In genomic region chr15:98168622-98169004, GRCm38 (mm10) we compare ENCODE assay signal across 11 mouse cellular contexts. TPM values are rescaled to one million over a fixed set of nuclear protein-coding genes. Genes with fewer than 3 reads are reported as not detected.
DNase-seq lines count a peak whose midpoint lies in the region; ATAC-seq lines count a peak whose summit lies in the region.
"Had no signal": no experiment of that assay in that cellular context is flagged by ENCODE, and none has a peak within 500 bp of the region (broad histone marks: within the 10 kb centered on the region; RNA-seq: fewer than 3 reads in every experiment).

No protein-coding gene starts in this region.

- peak overlapping the region; percentile 53 for H3K4me3 ChIP-seq in heart, embryonic 16.5 days (ENCODE audit: low read length)
- H3K4me3 ChIP-seq in forebrain, embryonic 16.5 days (replicated peaks; ENCODE audit: low read length) = peak overlapping the region; percentile 73
- peak overlapping the region; percentile 64 for H3K4me3 ChIP-seq in midbrain, embryonic 13.5 days (replicated peaks)
- H3K4me3 ChIP-seq: liver, embryonic 15.5 days had no signal

- WGBS in heart, embryonic 16.5 days = 12% methylated on average over 19 of the region's 19 CpGs
- WGBS in forebrain, embryonic 16.5 days = 10% methylated on average over 19 of the region's 19 CpGs
- 3% methylated on average over 19 of the region's 19 CpGs for WGBS in midbrain, embryonic 13.5 days

- no peak overlapping the region for H3K9ac ChIP-seq in heart, embryonic 16.5 days (ENCODE audit: low read length)
- peak overlapping the region; percentile 82 for H3K9ac ChIP-seq in forebrain, embryonic 16.5 days (replicated peaks; ENCODE audit: low read depth, low read length)
- H3K9ac ChIP-seq in midbrain, embryonic 13.5 days (replicated peaks) = peak overlapping the region; percentile 77
- H3K9ac ChIP-seq: liver, embryonic 15.5 days had no signal

- peaks cover 52% of the 10 kb centered on the region for H3K27me3 ChIP-seq in heart, embryonic 16.5 days (ENCODE audit: control insufficient read depth, insufficient read depth, low read length)
- H3K27me3 ChIP-seq in forebrain, embryonic 16.5 days (replicated peaks; ENCODE audit: control insufficient read depth, insufficient read depth, low read length) = peaks cover 5% of the 10 kb centered on the region
- peaks cover 32% of the 10 kb centered on the region for H3K27me3 ChIP-seq in midbrain, embryonic 13.5 days

- ATAC-seq in heart, embryonic 16.5 days (replicated peaks; ENCODE audit: extremely low read depth, insufficient read depth, low FRiP score) = no peak
- ATAC-seq in forebrain, embryonic 16.5 days = no peak
- ATAC-seq in midbrain, embryonic 13.5 days = no peak

- peak overlapping the region; percentile 69 for H3K4me2 ChIP-seq in heart, embryonic 16.5 days (ENCODE audit: low read depth, low read length)
- H3K4me2 ChIP-seq in forebrain, embryonic 16.5 days (ENCODE audit: low read length) = peak overlapping the region; percentile 82
- H3K4me2 ChIP-seq in midbrain, embryonic 13.5 days (replicated peaks) = peak overlapping the region; percentile 84
- H3K4me2 ChIP-seq: liver, embryonic 15.5 days had no signal

- no peaks in the 10 kb centered on the region for H3K9me3 ChIP-seq in heart, embryonic 16.5 days (replicated peaks; ENCODE audit: control insufficient read depth, low read length)
- H3K9me3 ChIP-seq in forebrain, embryonic 16.5 days (ENCODE audit: control insufficient read depth, low read length) = no peaks in the 10 kb centered on the region
- no peaks in the 10 kb centered on the region for H3K9me3 ChIP-seq in midbrain, embryonic 13.5 days
- H3K9me3 ChIP-seq: liver, embryonic 15.5 days had no signal

- no peak for DNase-seq in heart, postnatal 4 days
- DNase-seq in ZHBTc4 (ENCODE audit: low read depth, low spot score) = peak; percentile 12
- no peak for DNase-seq in embryo, embryonic 9.5 days (ENCODE audit: extremely low spot score)
- DNase-seq in ovary, adult 18-20 months (ENCODE audit: low spot score) = no peak
- no peak for DNase-seq in thymus, postnatal 25 days
- DNase-seq: kidney, adult 2 months had no signal

- H3K27ac ChIP-seq in heart, embryonic 16.5 days (ENCODE audit: low read length) = no peak overlapping the region
- no peak overlapping the region for H3K27ac ChIP-seq in forebrain, embryonic 16.5 days (ENCODE audit: low read length)
- H3K27ac ChIP-seq in midbrain, embryonic 13.5 days = no peak overlapping the region; the same call in 1 of the 2 replicates
- H3K27ac ChIP-seq: liver, embryonic 15.5 days had no signal

- peaks cover 11% of the 10 kb centered on the region; the same call in 1 of the 2 replicates for H3K4me1 ChIP-seq in heart, embryonic 16.5 days (ENCODE audit: control insufficient read depth, insufficient read depth, low read length)
- H3K4me1 ChIP-seq in forebrain, embryonic 16.5 days (replicated peaks; ENCODE audit: control insufficient read depth, insufficient read depth, low read length) = peaks cover 24% of the 10 kb centered on the region
- H3K4me1 ChIP-seq in midbrain, embryonic 13.5 days (replicated peaks) = peaks cover 58% of the 10 kb centered on the region

- no peaks in the 10 kb centered on the region for H3K36me3 ChIP-seq in heart, embryonic 16.5 days (ENCODE audit: control insufficient read depth, insufficient read depth)
- no peaks in the 10 kb centered on the region for H3K36me3 ChIP-seq in forebrain, embryonic 16.5 days (ENCODE audit: control insufficient read depth, insufficient read depth)
- H3K36me3 ChIP-seq in midbrain, embryonic 13.5 days = no peaks in the 10 kb centered on the region
- H3K36me3 ChIP-seq: liver, embryonic 15.5 days had no signal

RNA-seq across cellular contexts. Expression of gene Ccdc184, which starts 1.7 kb away (rescaled TPM):
- polyA plus RNA-seq in heart, embryonic 16.5 days (2015; fragmentation: Nextera tagmentation; extraction: Ambion mirVana) = 1.2 and 1.7 TPM in 2 replicates
- under 1 TPM; 0.74 to 0.92 TPM for total RNA-seq in heart, postnatal 4 days (2021)
- polyA plus RNA-seq in forebrain, embryonic 16.5 days (2015; fragmentation: Nextera tagmentation; extraction: Ambion mirVana) = 29.7 and 50.4 TPM in 2 replicates
- 55.4 and 60.4 TPM in 2 replicates for polyA plus RNA-seq in midbrain, embryonic 13.5 days (2015; fragmentation: Nextera tagmentation; extraction: Ambion mirVana)

RNA-seq across cellular contexts. Expression of gene Asb8, which starts 3.2 kb away (rescaled TPM):
- polyA plus RNA-seq in heart, embryonic 16.5 days (2015; fragmentation: Nextera tagmentation; extraction: Ambion mirVana) = 91.2 and 91.7 TPM in 2 replicates
- total RNA-seq in heart, postnatal 4 days (2021) = 100 to 1,000 TPM in 1 of 2 experiments, 10 to 100 TPM in 1; 97.9 to 103 TPM
- 48.5 and 51.1 TPM in 2 replicates for polyA plus RNA-seq in forebrain, embryonic 16.5 days (2015; fragmentation: Nextera tagmentation; extraction: Ambion mirVana)
- 54.4 and 54.9 TPM in 2 replicates for polyA plus RNA-seq in midbrain, embryonic 13.5 days (2015; fragmentation: Nextera tagmentation; extraction: Ambion mirVana)

RNA-seq across cellular contexts. Expression of gene Olfr288, which starts 26.7 kb away (rescaled TPM):
- not detected in 2 replicates for polyA plus RNA-seq in heart, embryonic 16.5 days (2015; fragmentation: Nextera tagmentation; extraction: Ambion mirVana)
- total RNA-seq in heart, postnatal 4 days (2021) = not detected
- not detected in 2 replicates for polyA plus RNA-seq in forebrain, embryonic 16.5 days (2015; fragmentation: Nextera tagmentation; extraction: Ambion mirVana)
- not detected in 2 replicates for polyA plus RNA-seq in midbrain, embryonic 13.5 days (2015; fragmentation: Nextera tagmentation; extraction: Ambion mirVana)
- polyA plus RNA-seq: brain, embryonic 14.5 days; kidney, adult 2 months; liver, embryonic 15.5 days had no signal

RNA-seq across cellular contexts. Expression of gene Gm44579, which starts 52.2 kb away (rescaled TPM):
- not detected in 2 replicates for polyA plus RNA-seq in heart, embryonic 16.5 days (2015; fragmentation: Nextera tagmentation; extraction: Ambion mirVana)
- not detected for total RNA-seq in heart, postnatal 4 days (2021)
- not detected in 2 replicates for polyA plus RNA-seq in forebrain, embryonic 16.5 days (2015; fragmentation: Nextera tagmentation; extraction: Ambion mirVana)
- not detected in 2 replicates for polyA plus RNA-seq in midbrain, embryonic 13.5 days (2015; fragmentation: Nextera tagmentation; extraction: Ambion mirVana)
- polyA plus RNA-seq: brain, embryonic 14.5 days; kidney, adult 2 months; liver, embryonic 15.5 days had no signal

RNA-seq across cellular contexts. Expression of gene Olfr287, which starts 52.2 kb away (rescaled TPM):
- not detected in 2 replicates for polyA plus RNA-seq in heart, embryonic 16.5 days (2015; fragmentation: Nextera tagmentation; extraction: Ambion mirVana)
- not detected for total RNA-seq in heart, postnatal 4 days (2021)
- not detected in 2 replicates for polyA plus RNA-seq in forebrain, embryonic 16.5 days (2015; fragmentation: Nextera tagmentation; extraction: Ambion mirVana)
- polyA plus RNA-seq in midbrain, embryonic 13.5 days (2015; fragmentation: Nextera tagmentation; extraction: Ambion mirVana) = 0.14 TPM in 1 of 2 replicates, not detected in the other
- polyA plus RNA-seq: brain, embryonic 14.5 days; kidney, adult 2 months; liver, embryonic 15.5 days had no signal

Comparison
In these comparisons a context has a peak if more than half of its experiments do, and no peak if none do; other contexts are left out.
1. RNA of gene Ccdc184, which starts 1.7 kb away (polyA plus RNA-seq): 55.4 to 60.4 TPM in midbrain, embryonic 13.5 days and 29.7 to 50.4 TPM in forebrain, embryonic 16.5 days; 1.2 to 1.7 TPM in heart, embryonic 16.5 days; every median in the first group is over 10 times any median in the second.
2. Peak in every context shown above with its lines, with median percentiles within 50 percentile points of each other: H3K4me2 ChIP-seq and H3K4me3 ChIP-seq.